Mouse (Mus musculus): Measurements from ENCODE around the gene Ctrb1. TPM values are rescaled to one million over a fixed set of nuclear protein-coding genes. Genes with fewer than 3 reads are reported as not detected.

The Ctrb1 gene
- polyA plus RNA-seq, 1 experiment from 2014 or later = 387 TPM

DNA sequence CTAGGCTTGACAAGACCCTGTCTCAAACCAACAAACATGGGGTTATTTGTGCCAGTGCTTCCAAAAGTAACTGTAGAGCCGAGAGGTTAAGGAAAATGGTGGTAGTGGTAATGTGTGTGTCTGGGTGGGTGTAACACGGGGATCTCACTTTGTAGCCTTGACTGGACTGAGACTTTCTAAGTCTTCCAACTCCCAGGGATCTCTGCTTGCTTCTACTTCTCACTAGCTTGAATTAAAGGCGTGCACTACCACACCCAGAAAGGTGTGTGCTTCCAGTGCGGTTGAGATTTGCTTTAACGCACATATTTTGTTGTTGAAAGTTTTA is 47.9 kb downstream of the Ctrb1 start:
- 7% methylated on average over 5 of the region's 5 CpGs for whole genome bisulfite sequencing
- H3K9me3 ChIP-seq (ENCODE audit: control insufficient read depth, low read length) = no peaks in the 10 kb centered on the region
- peak; percentile 74 for DNase-seq (ENCODE audit: low spot score)
- peak overlapping the region; percentile 95 for H3K27ac ChIP-seq (ENCODE audit: low read depth)
- H3K4me2 ChIP-seq (ENCODE audit: low read length) = peak overlapping the region; percentile 78
- H3K27me3 ChIP-seq (replicated peaks; ENCODE audit: control insufficient read depth, insufficient read depth, low read length) = no peaks in the 10 kb centered on the region
- peak overlapping the region; percentile 70 for H3K4me3 ChIP-seq (ENCODE audit: low read depth, low read length)
- H3K36me3 ChIP-seq (ENCODE audit: control insufficient read depth, insufficient read depth, low read length) = no peaks in the 10 kb centered on the region
- peak overlapping the region; percentile 85 for H3K9ac ChIP-seq (ENCODE audit: low read length)
- peak; percentile 25; the same call in 1 of the 2 replicates for ATAC-seq (replicated peaks; ENCODE audit: low FRiP score, low TSS enrichment, low read depth)
- peaks cover 5% of the 10 kb centered on the region; the same call in 1 of the 2 replicates for H3K4me1 ChIP-seq (replicated peaks; ENCODE audit: control insufficient read depth, insufficient read depth, low read length)

DNA sequence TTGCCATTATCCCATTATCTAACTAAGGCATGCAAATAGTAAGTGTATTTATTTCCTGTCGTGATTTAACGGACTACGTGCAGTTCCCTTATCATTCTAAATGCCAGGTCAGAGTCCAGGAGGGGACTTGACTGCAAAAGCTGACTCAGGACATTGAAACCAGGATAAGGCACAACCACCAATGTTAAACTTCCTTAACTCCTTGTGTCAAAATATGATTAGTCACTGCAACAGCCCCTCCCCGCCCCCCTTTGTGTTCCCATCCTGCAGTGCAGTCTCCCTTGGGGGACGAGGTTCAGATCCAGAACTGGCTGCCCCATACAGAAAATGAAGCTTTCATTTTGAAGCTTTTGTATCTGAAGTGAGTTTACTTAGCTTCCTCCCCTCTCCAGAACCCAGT is 48.3 kb downstream of the Ctrb1 start:
- no peaks in the 10 kb centered on the region for H3K36me3 ChIP-seq (ENCODE audit: control insufficient read depth, insufficient read depth, low read length)
- 46% methylated on average over 5 of the region's 5 CpGs for WGBS
- peak overlapping the region; percentile 85 for H3K9ac ChIP-seq (ENCODE audit: low read length)
- DNase-seq (ENCODE audit: low spot score) (no peak), ATAC-seq (replicated peaks; ENCODE audit: low FRiP score, low TSS enrichment, low read depth) (no peak)
- H3K4me3 ChIP-seq (ENCODE audit: low read depth, low read length) = peak overlapping the region; percentile 70
- H3K4me1 ChIP-seq (replicated peaks; ENCODE audit: control insufficient read depth, insufficient read depth, low read length) = peaks cover 5% of the 10 kb centered on the region; the same call in 1 of the 2 replicates
- peak overlapping the region; percentile 78 for H3K4me2 ChIP-seq (ENCODE audit: low read length)
- H3K27me3 ChIP-seq (replicated peaks; ENCODE audit: control insufficient read depth, insufficient read depth, low read length) = no peaks in the 10 kb centered on the region
- H3K9me3 ChIP-seq (ENCODE audit: control insufficient read depth, low read length) = no peaks in the 10 kb centered on the region
- peak overlapping the region; percentile 95; the same call in 1 of the 2 replicates for H3K27ac ChIP-seq (ENCODE audit: low read depth)

DNA sequence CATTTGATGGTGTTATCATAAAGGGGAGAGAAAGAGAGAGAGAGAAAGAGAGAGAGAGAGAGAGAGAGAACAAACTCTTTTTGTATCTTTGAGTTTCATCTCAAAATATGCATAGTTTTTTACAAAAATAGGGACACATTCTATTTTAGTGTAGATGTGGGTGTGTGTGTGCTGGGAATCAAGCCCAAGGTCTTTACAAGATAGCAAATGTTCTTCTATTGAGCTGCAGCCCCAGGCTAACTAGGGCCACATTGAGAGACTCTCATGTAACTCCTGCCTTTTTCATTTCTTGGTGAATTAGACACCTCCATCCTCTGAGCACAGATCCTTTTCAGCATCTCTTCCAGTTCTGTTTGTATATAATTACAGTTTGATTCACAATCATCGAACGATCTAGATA is 49.7 kb downstream of the Ctrb1 start:
- Histone ChIP-seq H3K4me1 (replicated peaks; ENCODE audit: control insufficient read depth, insufficient read depth, low read length) (peaks cover 5% of the 10 kb centered on the region; the same call in 1 of the 2 replicates), H3K4me2 (ENCODE audit: low read length) (no peak overlapping the region), H3K27me3 (replicated peaks; ENCODE audit: control insufficient read depth, insufficient read depth, low read length) (no peaks in the 10 kb centered on the region), H3K27ac (ENCODE audit: low read depth) (no peak overlapping the region), H3K9me3 (ENCODE audit: control insufficient read depth, low read length) (no peaks in the 10 kb centered on the region), H3K36me3 (ENCODE audit: control insufficient read depth, insufficient read depth, low read length) (no peaks in the 10 kb centered on the region), H3K4me3 (ENCODE audit: low read depth, low read length) (no peak overlapping the region), H3K9ac (ENCODE audit: low read length) (no peak overlapping the region)
- 89% methylated on average over 2 of the region's 2 CpGs for WGBS
- DNase-seq (ENCODE audit: low spot score) = no peak
- no peak for ATAC-seq (replicated peaks; ENCODE audit: low FRiP score, low TSS enrichment, low read depth)

DNA sequence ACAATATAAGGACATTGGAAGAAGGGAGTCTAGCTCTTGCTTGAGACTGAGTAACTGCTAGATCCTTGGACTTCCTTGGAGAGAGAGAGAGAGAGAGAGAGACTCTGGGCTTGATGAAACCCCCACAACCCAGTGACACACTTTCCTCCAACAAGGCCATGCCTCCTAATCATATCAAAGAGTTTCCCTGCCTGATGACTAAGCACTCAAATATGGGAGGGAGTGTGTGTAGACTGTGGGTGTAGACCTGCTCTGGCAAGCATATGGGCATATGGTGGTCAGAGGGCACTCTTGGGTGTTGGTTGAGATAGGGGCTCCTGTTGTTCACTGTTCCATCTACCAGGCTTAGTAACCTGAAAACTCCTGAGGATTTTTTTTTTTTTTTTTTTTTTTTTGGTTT is 52.7 kb downstream of the Ctrb1 start:
- DNase-seq (ENCODE audit: low spot score) (no peak), ATAC-seq (replicated peaks; ENCODE audit: low FRiP score, low TSS enrichment, low read depth) (0 out of 2 replicates have a peak, but pooled peaks have one; percentile 26)
- Histone ChIP-seq H3K9ac (ENCODE audit: low read length) (no peak overlapping the region), H3K4me2 (ENCODE audit: low read length) (no peak overlapping the region), H3K4me3 (ENCODE audit: low read depth, low read length) (no peak overlapping the region), H3K4me1 (replicated peaks; ENCODE audit: control insufficient read depth, insufficient read depth, low read length) (peaks cover 5% of the 10 kb centered on the region; the same call in 1 of the 2 replicates), H3K27me3 (replicated peaks; ENCODE audit: control insufficient read depth, insufficient read depth, low read length) (no peaks in the 10 kb centered on the region), H3K36me3 (ENCODE audit: control insufficient read depth, insufficient read depth, low read length) (no peaks in the 10 kb centered on the region), H3K27ac (ENCODE audit: low read depth) (no peak overlapping the region), H3K9me3 (ENCODE audit: control insufficient read depth, low read length) (no peaks in the 10 kb centered on the region)

Small RNA genes within 50 kb of the gene (microRNA-seq; reads per million reads assigned to microRNA genes)
- not detected for gene Mir7076

Other genes starting within 250 kb of the Ctrb1 start
- gene Wdr59, start 168.9 kb downstream of the Ctrb1 start, polyA plus RNA-seq (2014; fragmentation: Nextera tagmentation; extraction: Ambion mirVana) = 5.2 TPM in 2 replicates
- gene Znrf1, start 154.9 kb downstream of the Ctrb1 start, polyA plus RNA-seq (2014; fragmentation: Nextera tagmentation; extraction: Ambion mirVana) = 27.0 and 34.2 TPM in 2 replicates
- 1.2 TPM in 2 replicates for gene Ldhd, start 60.6 kb downstream of the Ctrb1 start, polyA plus RNA-seq (2014; fragmentation: Nextera tagmentation; extraction: Ambion mirVana)
- 20.5 and 24.2 TPM in 2 replicates for gene Zfp1, start 47.6 kb downstream of the Ctrb1 start, polyA plus RNA-seq (2014; fragmentation: Nextera tagmentation; extraction: Ambion mirVana)
- 50.2 and 54.2 TPM in 2 replicates for gene Bcar1, start 52.8 kb upstream of the Ctrb1 start, polyA plus RNA-seq (2014; fragmentation: Nextera tagmentation; extraction: Ambion mirVana)
- 166 and 198 TPM in 2 replicates for gene Cfdp1, start 163.3 kb upstream of the Ctrb1 start, polyA plus RNA-seq (2014; fragmentation: Nextera tagmentation; extraction: Ambion mirVana)
- gene Tmem170, start 185.7 kb upstream of the Ctrb1 start, polyA plus RNA-seq (2014; fragmentation: Nextera tagmentation; extraction: Ambion mirVana) = 9.0 and 9.4 TPM in 2 replicates
- gene Chst5, start 219.4 kb upstream of the Ctrb1 start, polyA plus RNA-seq (2014; fragmentation: Nextera tagmentation; extraction: Ambion mirVana) = 2.1 and 2.6 TPM in 2 replicates
- 12.8 and 13.8 TPM in 2 replicates for gene Tmem231, start 242.9 kb upstream of the Ctrb1 start, polyA plus RNA-seq (2014; fragmentation: Nextera tagmentation; extraction: Ambion mirVana)
- gene Gabarapl2, start 249.7 kb upstream of the Ctrb1 start, polyA plus RNA-seq (2014; fragmentation: Nextera tagmentation; extraction: Ambion mirVana) = 182 and 191 TPM in 2 replicates